Mouse (Mus musculus): Measurements from ENCODE around the gene Gm30083. TPM values are rescaled to one million over a fixed set of nuclear protein-coding genes. Genes with fewer than 3 reads are reported as not detected.

The Gm30083 gene
- polyA plus RNA-seq (2017; shearing (Covaris generic)), result not detected

DNA sequence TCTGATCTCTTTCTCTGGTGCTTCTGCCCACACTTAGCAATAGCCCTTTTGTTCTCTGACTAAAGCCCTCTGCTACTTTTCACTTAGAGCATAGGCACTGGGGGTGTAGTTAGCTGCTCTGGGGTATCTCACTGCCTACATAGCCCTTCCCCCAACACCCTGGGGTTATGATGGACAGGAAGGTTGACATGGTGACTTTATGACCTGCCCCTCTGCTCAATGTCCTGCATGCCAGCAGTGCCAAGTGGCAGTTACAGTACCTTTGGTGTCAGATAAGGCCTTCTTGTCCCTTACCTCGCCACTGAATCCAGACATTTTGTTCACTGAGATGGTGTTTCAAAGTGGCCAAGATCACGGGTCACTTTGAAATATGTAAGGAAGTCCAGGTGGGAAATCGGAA is at the start of gene Gm30083:
Gm30083 (minus strand) TSS at position 120 of the 400 bp plus-strand sequence.
- ATAC-seq, result no peak

DNA sequence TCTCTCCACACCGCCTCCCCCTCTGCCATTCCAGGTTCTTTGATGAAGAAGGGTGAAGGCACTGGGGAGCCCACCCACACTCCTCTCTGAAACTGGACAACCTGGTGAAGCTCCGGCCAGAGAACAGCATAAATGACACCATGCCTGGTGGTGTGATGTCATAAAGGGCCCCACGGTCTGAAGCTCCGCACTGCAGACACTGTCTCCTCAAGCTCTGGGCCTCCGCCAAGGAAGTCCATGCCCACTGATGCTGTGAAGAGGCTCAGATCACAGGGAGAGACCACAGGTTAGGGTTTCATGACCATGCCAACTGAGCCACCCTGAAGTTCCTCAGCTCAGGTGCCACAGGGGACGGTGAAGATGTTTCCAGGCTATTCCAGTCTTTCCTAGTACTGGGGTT is 37.5 kb upstream of the Gm30083 start, which contains the start of gene Antxrl:
Antxrl (plus strand) TSS at position 192 of the 400 bp plus-strand sequence.
- ATAC-seq, result no peak

DNA sequence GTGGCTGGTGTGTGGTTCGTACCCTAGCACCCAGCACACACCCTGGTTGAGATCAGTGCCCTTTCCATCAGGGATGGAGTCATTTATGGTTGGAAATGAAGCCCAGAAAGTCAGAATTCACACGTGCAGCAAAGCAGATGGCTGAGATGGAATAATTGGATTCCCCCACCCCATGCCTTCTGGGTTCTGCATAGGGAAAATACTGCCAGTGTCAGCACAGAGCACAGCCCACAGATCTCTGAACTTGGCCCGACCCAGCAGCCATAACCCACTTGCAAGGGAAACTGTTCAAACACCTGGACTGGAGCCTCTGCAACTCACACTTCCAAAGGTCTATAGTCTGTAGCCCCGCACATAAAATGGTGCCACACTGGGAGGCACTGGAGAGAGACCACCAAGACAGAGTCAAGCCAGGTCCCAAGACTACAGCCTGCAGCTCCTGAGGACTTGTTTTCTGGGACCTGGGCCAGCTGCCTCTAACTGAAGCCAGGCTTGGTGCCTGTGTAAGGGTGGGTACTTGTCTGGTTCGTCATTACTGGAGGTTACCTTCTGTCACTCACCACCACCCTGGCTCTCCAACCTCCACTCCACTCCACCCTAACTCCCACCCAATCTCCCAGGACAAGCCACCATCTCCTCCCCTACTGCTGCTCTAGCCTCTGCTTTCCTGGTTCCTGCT is 35.3 kb upstream of the Gm30083 start:
- no peak for ATAC-seq

DNA sequence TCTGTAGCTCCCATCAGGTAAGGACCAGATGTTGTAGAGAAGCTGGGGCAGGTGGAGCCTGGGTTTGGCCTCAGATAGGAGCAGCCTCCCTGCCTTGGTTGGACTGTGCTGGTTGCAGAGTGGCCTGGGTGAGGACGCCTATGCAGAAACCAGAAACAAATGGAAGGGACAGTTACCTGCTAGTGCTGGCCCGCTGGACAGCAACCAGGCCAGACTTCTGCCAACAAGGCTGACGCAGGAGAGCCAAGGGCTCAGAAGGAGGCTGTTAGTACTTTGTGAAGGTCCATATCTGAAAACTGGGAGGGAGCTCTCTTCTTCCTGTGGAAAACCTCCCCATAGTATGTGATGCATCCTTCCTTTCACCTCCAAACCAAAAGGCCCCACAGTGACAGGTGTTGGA is 28.4 kb upstream of the Gm30083 start:
- no peak for ATAC-seq

DNA sequence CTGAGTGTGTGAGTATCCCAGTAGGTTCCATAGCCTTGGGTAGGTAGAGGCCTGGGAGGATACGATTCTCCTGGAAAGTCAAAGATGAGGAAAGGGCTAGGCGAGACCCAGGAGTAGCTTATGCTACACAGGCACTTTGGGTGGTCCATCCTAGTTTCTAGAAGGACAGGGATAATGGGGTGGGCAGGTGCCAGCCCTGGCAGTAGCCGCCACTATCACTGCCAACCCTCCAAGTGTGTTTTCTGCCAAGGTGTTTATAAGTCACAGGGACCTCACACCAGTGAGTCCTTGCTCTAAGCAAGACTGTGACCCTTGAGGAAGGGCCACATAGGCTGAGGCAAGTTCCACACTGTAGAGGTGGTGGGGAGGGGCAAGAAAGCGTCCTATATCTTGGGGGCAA is 26.3 kb upstream of the Gm30083 start:
- ATAC-seq, result no peak

DNA sequence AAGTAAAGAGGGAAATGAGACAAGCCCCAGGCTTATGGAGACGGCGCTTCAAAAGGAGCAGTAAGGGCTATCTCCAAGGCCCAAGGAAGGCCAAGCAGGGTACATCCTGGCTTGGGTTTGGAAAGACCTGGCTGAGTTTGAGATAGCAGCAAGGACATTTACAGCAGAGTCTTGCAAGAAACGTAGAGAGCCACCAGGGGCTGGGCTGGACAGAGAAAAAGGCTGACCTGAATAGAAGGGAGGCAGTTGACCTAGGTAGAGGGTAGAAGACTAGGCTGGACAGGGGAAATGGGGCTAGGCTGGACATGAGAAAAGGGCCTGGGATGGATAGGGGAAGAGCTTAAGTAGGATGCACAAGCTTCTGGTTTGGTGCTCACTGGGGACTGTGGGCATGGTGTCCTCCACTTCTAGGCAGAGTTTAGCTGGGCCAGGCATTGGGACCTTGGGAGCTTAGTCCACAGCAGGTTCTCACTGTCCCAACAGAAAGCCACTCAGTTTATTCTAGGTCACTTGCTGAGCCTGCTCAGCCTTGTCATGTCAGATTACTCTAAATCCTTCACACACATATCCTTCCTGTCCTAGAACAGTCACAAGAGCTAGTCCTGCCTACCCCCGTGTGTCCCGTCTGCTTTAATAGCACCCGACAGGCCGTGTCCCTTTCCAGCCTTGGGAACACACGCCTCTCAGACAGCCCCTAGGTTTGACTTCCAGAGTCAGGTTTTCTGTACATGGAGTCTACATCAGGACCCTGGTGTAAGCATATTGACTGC is 19.0 kb upstream of the Gm30083 start:
- ATAC-seq, result no peak

DNA sequence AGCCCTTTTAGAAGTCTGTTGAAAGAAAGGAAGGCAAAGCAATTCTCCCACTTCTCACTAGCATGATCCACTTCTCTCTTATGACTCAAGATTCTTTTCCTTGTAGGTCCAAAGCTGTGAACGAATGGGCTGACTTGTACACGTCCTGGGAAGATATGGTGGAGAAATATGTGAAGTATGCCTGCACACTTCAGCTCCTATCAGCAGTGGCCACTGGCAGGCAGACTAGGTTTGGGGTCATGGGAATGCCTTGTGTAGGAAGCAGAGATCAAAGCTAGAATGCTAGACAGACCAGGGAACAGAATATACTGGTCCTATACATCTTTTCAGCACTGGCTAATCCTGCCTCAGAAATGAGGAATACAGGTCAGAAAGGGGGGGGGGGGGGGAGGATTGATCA is 11.7 kb upstream of the Gm30083 start:
- ATAC-seq, result no peak

DNA sequence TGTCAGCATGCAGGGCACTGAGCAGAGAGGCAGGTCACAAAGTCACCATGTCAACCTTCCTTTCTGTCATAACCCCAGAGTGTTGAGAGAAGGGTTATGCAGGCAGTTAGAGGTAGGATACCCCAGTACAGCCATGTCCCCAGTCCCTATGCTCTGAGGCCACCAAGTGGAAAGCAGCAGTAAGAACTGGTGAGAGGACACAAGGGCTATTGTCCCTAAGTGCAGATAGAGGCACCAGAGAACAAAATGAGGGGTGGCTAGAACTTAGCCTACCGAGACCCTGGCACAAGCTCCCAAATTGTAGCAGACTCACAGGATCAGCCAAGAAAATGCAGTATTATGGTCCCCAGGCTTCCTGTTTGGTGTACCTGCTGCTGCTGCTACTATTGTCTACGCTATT is 2.0 kb upstream of the Gm30083 start:
- no peak for ATAC-seq

DNA sequence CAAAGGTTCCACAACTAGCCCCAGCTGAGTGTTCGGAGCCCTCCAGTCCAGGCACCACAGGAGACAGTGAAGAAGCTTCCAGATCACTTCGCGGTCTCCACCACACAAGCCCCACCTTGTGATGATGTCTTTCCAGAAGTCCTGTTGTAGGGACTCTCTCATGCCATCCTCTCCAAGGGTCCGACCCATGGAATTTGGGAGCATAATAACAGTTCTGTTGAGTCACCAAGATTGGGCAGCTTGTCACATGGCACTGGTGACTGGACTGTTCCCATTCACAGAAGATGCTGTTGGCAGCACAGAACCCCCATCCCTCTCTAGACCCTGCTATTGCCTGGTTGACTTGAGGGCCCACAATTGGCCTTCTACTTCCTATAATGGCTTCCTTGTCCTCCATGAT is 1.4 kb upstream of the Gm30083 start, which contains the start of gene Gm5460:
Gm5460 (plus strand) TSS at position 378 of the 400 bp plus-strand sequence.
- ATAC-seq, result no peak

DNA sequence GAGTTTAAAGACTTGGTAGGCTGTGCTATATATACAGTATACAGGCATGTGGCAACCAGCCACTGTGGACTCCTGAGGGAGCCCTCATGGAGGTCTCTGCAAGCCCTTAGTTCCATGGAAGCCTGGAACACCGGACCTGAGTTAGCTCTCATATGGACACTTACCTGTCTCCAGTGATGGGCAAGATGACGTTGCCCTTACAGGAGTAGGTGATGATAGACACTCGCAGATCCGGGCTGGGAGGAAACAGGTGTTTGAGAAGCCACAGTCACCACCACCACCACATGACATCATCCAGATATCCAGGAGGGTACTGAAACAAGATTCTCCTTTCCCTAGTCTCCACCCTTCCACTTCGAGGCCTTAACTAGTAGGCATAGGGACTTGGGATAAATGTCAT is 12.6 kb downstream of the Gm30083 start:
- ATAC-seq, result no peak

DNA sequence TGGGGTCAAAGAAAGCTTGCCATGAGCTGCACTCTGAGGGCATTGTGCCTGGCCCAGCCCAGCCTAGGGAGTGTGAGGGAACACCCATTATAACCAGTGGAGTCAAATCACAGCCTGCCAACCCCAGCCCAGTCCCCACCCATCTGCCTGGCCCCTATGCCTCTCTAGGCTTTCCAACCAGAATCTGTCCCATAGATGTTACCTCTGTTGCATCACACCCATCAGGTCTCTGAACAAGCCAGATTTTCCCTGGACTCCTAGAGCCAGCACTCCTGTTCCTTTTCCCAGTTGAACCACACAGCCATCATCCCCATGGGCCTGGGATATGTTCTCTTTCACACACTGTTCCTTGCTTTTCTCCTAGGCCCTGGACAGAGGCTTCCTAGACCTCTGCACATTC is 13.5 kb downstream of the Gm30083 start:
- no peak for ATAC-seq

DNA sequence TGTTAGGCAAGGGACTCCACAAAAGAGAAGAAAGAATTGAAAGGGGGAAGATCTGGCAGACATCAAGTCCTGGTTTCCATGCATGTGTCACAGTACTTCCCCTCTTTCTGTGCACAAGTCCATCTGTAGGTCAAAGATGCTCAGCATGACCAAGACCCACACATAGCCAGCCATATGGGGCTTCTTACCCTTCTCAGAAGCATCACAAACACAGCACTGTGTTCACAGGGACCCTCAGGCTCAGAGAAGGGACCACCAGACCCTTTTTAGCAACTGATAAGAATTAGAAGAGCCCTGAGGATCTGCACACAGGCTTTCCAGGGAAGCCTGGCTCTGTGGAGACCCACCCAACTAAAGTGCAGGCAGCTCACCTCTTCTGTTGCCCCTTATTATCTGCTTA is 14.9 kb downstream of the Gm30083 start:
- ATAC-seq, result no peak

DNA sequence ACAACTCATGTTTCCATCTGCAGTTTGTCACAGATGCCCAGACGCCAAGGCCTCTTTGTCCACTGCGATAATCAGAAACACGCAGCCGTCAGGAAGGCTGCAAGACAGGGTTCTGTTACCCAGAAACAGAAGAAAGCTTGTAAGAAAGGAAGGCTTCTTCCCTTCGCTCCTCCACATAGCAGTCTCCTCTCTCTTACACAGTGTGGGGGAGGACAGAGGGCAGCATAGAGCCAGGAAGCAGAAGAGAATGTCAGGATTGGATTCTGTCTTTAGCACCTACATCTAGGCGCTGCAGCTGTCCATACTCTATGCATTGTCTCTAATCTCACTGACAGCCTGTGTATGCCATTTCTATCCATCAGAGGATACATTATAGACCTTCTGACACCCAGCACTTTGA is 17.6 kb downstream of the Gm30083 start:
- no peak for ATAC-seq

DNA sequence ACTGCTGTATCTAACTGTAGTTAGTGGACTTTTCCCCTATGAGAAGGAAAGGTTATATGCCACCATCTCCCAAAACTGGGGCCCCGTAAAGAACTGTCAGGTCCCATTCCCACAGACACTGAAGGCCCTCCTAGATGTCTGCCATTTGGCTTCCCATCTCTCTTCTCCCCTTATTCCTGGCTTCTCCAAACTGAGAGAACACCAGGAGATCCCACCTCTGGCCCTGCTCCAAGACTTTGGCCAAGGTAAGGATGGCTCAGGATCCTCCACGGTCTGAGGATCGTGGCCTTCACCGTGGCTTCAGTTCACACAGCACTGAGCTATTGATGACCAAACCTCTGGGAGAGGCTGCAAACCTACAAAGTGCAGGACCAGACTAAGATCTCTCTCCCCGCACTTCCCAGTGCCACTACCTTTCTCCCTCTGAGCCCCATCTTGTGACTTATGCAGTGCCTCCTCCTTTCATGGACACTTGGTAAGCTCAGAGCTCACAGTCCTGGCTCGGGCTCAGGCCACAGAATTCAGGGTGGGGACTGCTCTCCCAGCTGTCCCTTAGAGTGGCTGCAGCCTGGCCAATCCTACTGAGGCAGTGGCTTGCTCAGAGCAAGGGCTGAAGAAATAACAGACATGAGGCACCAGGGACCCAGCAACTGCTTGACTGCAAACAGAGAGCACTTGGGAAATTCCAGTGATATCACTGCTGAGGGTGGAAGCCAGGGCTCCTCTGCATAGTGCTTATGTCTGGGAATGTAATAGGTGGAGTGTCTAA is 21.3 kb downstream of the Gm30083 start:
- no peak for ATAC-seq

DNA sequence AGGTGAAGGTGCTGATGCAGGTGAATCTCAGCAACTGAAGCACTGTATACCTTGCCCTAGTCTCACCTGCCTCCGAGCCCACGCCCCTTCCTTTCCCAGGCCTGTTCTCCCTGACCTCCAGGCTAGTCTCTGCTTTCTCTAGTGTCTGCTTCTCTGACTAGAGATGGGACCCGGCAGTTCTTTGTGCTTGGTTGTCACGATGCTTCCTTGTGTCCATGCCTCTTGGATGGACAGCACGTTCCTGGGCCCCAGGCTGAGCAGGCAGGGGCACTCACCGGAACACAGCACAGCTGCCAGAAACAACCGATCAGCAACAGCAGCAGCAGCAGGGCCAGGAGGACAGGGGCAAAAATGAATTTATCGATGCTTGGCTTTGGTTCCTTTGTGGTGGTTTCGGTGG is 21.9 kb downstream of the Gm30083 start:
- no peak for ATAC-seq

DNA sequence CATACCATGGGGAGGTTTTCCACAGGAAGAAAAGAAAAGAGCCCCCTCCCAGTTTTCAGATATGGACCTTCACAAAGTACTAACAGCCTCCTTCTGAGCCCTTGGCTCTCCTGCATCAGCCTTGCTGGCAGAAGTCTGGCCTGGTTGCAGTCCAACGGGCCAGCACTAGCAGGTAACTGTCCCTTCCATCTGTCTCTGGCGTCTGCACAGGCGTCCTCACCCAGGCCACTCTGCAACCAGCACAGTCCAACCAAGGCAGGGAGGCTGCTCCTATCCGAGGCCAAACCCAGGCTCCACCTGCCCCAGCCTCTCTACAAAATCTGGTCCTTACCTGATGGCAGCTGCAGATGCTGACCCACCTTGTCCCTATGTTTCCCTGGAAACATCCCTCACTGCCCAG is 23.0 kb downstream of the Gm30083 start:
- no peak for ATAC-seq

DNA sequence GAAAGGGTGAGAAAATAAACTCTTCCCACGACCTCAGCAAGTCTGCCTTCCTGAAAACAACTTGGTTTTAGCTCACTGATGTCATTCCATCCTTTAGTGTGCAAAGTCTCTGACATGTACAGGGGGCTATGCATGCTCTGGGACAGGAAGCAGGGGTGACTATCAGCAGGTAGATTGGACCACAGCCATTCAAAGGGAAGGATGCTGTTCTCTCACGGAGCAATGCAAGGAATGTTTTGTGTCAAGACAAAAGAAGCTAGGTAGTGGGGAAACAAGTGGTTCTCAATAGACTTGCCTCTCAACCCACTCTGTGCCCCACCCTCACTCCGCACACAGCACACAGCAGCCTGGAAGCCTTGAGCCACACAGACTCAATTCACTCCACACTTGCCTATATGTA is 25.8 kb downstream of the Gm30083 start:
- ATAC-seq, result no peak

DNA sequence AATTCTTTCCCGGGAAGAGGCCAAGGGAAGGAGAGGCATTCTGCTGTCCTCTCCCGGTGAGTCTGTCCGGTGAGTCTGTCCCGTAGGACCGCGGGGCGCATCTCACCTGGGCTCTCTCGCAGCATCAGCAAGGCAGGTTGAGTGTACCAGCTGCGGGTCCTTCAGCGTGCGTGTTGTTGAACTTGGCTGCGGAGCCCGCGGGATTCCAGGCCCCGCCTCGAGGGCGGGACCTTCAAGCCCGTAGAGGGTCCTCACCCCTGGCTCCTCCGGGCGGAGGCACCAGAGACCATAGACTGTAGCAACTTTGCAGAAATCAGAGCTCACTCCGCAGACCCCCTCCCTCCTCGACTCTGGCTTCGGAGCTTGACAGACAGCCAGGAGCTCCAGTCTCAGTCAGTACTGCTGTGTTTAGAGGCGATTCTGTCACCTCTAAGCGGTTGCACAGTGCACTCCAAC is 36.4 kb downstream of the Gm30083 start, which contains the start of gene Zfp488:
Zfp488 (minus strand) TSS at position 161 of the 456 bp plus-strand sequence.
- no peak for ATAC-seq

DNA sequence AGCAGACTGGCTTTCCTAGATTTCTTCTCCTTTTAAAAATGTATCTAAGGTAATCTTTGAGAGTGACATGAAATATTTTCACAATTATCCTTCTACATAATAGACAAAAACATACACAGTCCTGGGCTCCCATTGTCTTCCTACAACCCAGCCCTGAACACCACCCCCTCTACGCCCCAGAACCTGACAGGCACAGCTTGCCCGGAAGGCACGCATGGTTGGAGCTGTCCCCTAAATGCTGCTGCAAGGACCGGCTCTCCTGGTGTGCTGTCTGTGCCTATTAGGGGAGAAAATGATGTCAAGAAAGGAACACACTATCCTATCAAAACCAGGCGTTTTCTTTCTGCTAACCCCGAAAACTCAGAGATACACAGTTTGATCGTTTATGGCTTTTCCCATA is 37.2 kb downstream of the Gm30083 start:
- ATAC-seq, result no peak

DNA sequence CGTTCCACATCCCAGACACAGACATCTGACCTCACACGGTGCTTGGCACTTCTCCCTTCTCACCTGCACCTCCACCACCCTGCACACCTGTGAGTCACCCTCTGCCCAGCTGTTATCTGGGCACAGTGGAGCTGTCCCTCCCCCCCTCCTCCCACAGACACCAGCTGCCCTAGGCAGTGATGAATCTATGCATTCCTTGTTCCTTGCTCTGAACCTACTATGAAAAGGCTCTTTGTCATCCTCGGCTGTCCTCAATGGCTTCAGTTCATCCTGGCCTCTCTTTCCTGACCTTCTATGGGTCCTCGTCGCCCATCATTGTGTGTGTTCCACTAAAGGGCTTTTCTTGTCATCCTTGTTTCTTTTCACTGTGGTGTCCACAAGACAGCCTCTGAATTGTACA is 40.2 kb downstream of the Gm30083 start:
- ATAC-seq, result no peak

DNA sequence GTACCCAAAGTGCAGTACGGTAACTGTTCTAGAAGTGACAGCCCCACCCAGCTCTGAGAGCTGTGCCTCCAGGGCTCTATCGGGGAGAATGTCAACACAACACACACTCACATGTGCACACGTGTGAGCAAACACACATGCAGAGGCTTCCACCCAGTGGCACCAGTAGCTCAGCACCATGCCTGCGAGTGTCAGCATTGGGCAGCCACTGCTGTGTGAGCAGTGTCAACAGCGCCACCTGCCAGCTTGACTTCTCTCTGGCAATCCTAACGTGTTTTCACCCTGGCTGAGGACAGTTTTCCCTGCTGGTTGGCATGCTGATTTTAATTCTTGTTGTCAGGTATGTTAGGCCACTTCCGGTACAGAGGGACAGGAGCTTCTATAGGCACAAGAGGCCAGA is 42.3 kb downstream of the Gm30083 start:
- ATAC-seq, result no peak

DNA sequence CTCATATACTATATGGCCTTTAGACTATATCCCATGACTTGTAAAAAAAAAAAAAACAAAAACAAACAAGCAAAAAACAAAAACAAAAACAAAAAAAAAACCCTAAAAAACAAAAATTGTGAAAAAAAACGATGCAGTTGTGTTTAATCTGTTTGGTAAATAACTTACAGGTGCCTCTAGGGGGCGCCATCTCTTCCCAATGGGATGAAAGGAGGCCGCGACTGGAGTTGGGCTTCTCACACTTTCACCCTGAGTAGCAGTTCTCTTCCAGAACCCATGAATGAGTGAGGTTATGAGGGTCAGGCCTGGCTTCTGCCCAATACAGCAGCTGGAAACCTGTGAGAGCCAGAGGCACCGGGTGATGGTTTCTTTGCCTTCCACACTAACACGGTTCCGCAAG is 49.3 kb downstream of the Gm30083 start:
- ATAC-seq, result no peak

DNA sequence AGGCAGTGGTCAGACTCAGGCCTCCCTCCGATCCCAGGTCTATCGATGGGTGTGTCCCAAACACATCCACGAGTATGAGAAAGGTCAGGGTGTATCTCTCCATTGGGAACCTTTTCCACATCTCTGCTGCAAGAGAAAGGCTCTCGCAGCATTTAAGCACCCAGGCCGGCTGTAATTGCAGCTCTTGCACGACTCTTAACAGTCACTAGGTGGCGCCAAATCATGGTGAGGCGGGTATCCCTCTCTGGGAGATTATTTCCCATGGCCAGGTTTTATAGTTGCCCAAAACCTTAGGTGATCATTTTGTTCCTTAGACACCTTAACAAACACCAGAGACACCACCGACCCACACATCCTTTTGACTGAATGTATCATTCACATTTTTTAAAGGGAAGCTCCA is 55.6 kb downstream of the Gm30083 start:
- ATAC-seq, result no peak
